In the genomic region with DNA sequence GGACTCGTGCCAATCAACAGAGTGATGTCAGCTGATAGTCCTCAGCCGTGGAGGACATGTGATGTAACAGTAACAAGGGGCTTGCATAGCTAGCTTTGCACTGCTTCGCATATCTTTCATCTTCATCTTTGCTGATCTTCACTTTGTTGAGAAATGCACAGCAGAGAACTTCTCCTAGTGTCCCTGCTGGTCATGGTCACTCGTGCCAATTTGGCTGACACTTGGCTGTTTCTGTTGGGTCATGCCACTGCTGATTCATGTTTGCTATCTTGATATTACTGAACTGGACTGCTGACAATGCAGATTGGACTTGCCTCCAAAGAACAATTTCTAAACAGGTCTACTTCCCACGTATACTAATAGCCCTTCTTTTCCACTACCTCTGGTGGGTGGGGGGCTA, we compare ENCODE assay signal across 29 mouse cellular contexts. TPM values are rescaled to one million over a fixed set of nuclear protein-coding genes. Genes with fewer than 3 reads are reported as not detected.
DNase-seq lines count a peak whose midpoint lies in the region; ATAC-seq and TF ChIP-seq lines count a peak whose summit lies in the region.
"Had no signal": no experiment of that assay in that cellular context is flagged by ENCODE, and none has a peak within 500 bp of the region (broad histone marks: within the 10 kb centered on the region; RNA-seq: fewer than 3 reads in every experiment).

No protein-coding gene starts in this region.

- WGBS in lung, embryonic 14.5 days: 75% methylated on average over 5 of the region's 5 CpGs

- H3K4me3 ChIP-seq in lung, embryonic 14.5 days (ENCODE audit: low read depth, low read length): no peak overlapping the region
- H3K4me3 ChIP-seq: embryonic facial prominence, embryonic 15.5 days; forebrain, embryonic 10.5 days; hindbrain, embryonic 15.5 days; intestine, embryonic 15.5 days; midbrain, embryonic 15.5 days; myocyte had no signal

- no peak for ATAC-seq in lung, embryonic 14.5 days (ENCODE audit: insufficient read depth)
- ATAC-seq: activated CD4-positive, CD25-positive, alpha-beta regulatory T cell, adult 4 months; forebrain, postnatal 0 days; intestine, embryonic 15.5 days; midbrain, embryonic 15.5 days had no signal

- no peaks in the 10 kb centered on the region for H3K36me3 ChIP-seq in lung, embryonic 14.5 days (ENCODE audit: insufficient read depth)
- H3K36me3 ChIP-seq: embryonic facial prominence, embryonic 15.5 days; forebrain, embryonic 10.5 days; hindbrain, embryonic 15.5 days; intestine, embryonic 15.5 days; midbrain, embryonic 15.5 days had no signal

- H3K27ac ChIP-seq in lung, embryonic 14.5 days (ENCODE audit: low read depth): no peak overlapping the region
- H3K27ac ChIP-seq: embryonic facial prominence, embryonic 15.5 days; forebrain, embryonic 10.5 days; hindbrain, embryonic 15.5 days; intestine, embryonic 15.5 days; midbrain, embryonic 15.5 days; stomach, postnatal 0 days had no signal

- H3K4me2 ChIP-seq in lung, embryonic 14.5 days: no peak overlapping the region
- H3K4me2 ChIP-seq: embryonic facial prominence, embryonic 15.5 days; hindbrain, embryonic 15.5 days; intestine, embryonic 15.5 days; midbrain, embryonic 15.5 days had no signal

- H3K9me3 ChIP-seq in lung, embryonic 14.5 days (ENCODE audit: low read depth, low read length): no peaks in the 10 kb centered on the region
- H3K9me3 ChIP-seq: embryonic facial prominence, embryonic 15.5 days; intestine, embryonic 15.5 days; midbrain, embryonic 15.5 days had no signal

- TF ChIP-seq CTCF in lung, embryonic 14.5 days (IDR thresholded peaks at IDR 0.05; ENCODE audit: low read depth): no peak

- DNase-seq in lung, embryonic 14.5 days: peak; percentile 2
- DNase-seq in lung, adult 18-20 months: no peak
- DNase-seq in testis, postnatal 14 days (ENCODE audit: low spot score): peak; percentile 17
- DNase-seq in testis, postnatal 10 days (ENCODE audit: low spot score): no peak
- peak; percentile 72 for DNase-seq in adrenal gland, postnatal 10 days
- DNase-seq in right cerebral cortex, postnatal 14 days: no peak
- no peak for DNase-seq in cerebellum, postnatal 36 days
- DNase-seq: cerebellum, adult 11-12 months; cerebellum, postnatal 25 days; forebrain, postnatal 0 days; heart, postnatal 4 days; thymus, postnatal 14 days had no signal

- no peaks in the 10 kb centered on the region for H3K4me1 ChIP-seq in lung, embryonic 14.5 days (ENCODE audit: insufficient read depth)
- H3K4me1 ChIP-seq: embryonic facial prominence, embryonic 15.5 days; forebrain, embryonic 10.5 days; hindbrain, embryonic 15.5 days; intestine, embryonic 15.5 days; midbrain, embryonic 15.5 days had no signal

- H3K27me3 ChIP-seq in lung, embryonic 14.5 days (ENCODE audit: insufficient read depth, low read length): no peaks in the 10 kb centered on the region
- H3K27me3 ChIP-seq: embryonic facial prominence, embryonic 15.5 days; hindbrain, embryonic 15.5 days; intestine, embryonic 15.5 days; midbrain, embryonic 15.5 days had no signal

- no peak overlapping the region for H3K9ac ChIP-seq in lung, embryonic 14.5 days
- H3K9ac ChIP-seq: embryonic facial prominence, embryonic 15.5 days; forebrain, postnatal 0 days; hindbrain, embryonic 15.5 days; intestine, embryonic 15.5 days; midbrain, embryonic 15.5 days had no signal

RNA-seq across cellular contexts. Expression of gene Olfr49, which starts 15.4 kb away (rescaled TPM):
- polyA plus RNA-seq in lung, embryonic 14.5 days (2014; fragmentation: Nextera tagmentation; extraction: Ambion mirVana): not detected in 2 replicates
- total RNA-seq in adrenal gland, postnatal 10 days (2021): not detected
- total RNA-seq: forebrain, postnatal 0 days; granulocyte monocyte progenitor cell, adult 5-6 weeks; heart, postnatal 4 days; layer of hippocampus, adult 18-20 months; layer of hippocampus, postnatal 25 days; left cerebral cortex, postnatal 25 days; megakaryocyte-erythroid progenitor cell, adult 5-6 weeks had no signal
- polyA plus RNA-seq: forebrain, embryonic 10.5 days; forebrain, postnatal 0 days; hindbrain, embryonic 15.5 days; intestine, embryonic 15.5 days; kidney, embryonic 16.5 days; limb, embryonic 14.5 days; liver, embryonic 16.5 days; midbrain, embryonic 15.5 days; myocyte; neural tube, embryonic 14.5 days had no signal

RNA-seq across cellular contexts. Expression of gene Abhd4, which starts 46.1 kb away (rescaled TPM):
- 42.1 and 49.1 TPM in 2 replicates for polyA plus RNA-seq in lung, embryonic 14.5 days (2014; fragmentation: Nextera tagmentation; extraction: Ambion mirVana)
- 100 to 1,000 TPM; 206 to 229 TPM for total RNA-seq in adrenal gland, postnatal 10 days (2021)

RNA-seq across cellular contexts. Expression of gene Dad1, which starts 46.2 kb away (rescaled TPM):
- polyA plus RNA-seq in lung, embryonic 14.5 days (2014; fragmentation: Nextera tagmentation; extraction: Ambion mirVana): 382 and 393 TPM in 2 replicates
- total RNA-seq in adrenal gland, postnatal 10 days (2021): 100 to 1,000 TPM; 171 to 191 TPM

Comparison
In these comparisons a context has a peak if more than half of its experiments do, and no peak if none do; other contexts are left out.
1. DNase-seq: peak in lung, embryonic 14.5 days (single experiment), testis, postnatal 14 days (single experiment) and adrenal gland, postnatal 10 days (single experiment); none in lung, adult 18-20 months (0 of 2), testis, postnatal 10 days (single experiment), right cerebral cortex, postnatal 14 days (single experiment) and cerebellum, postnatal 36 days (0 of 2).